Mouse (Mus musculus) embryonic fibroblast, embryonic 13.5 days (primary cell): Measurements from ENCODE around the gene Rspo1.

ENCODE experiments used
- CTCF ChIP-seq: IDR thresholded peaks from 2 replicates; pipeline ENCODE4 v1.5.1; 2011; ENCODE audit warnings: mild to moderate bottlenecking, control low read depth, low read length, moderate library complexity, borderline replicate concordance; ENCODE audit not compliant: insufficient read depth
- POLR2A ChIP-seq: IDR thresholded peaks from 2 replicates; pipeline ENCODE4 v1.6.1; 2011; ENCODE audit warnings: low read depth, mild to moderate bottlenecking, control low read depth, low read length, moderate library complexity

DNA sequence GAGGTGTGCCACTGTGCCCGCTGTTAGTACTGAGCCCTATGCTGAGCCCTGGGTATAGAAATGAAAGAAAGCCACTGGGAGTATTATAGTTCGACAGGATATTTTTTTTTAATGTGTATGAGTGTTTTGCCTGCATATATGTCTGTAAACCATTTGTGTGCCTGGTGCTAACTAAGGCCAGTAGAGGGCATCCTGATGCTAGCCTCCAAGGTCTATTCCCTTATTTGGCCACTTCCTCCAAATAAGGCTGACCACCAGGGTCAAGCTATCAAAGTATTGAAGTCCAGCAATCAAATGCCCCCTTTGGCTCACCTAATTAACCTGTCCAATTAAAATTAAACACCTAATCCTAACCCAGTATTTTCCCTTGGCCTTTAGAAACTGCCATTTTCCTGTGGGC, 41.3 kb upstream of the Rspo1 start:
- no peak; the same call in 1 of the 2 replicates for TF ChIP-seq CTCF
- TF ChIP-seq POLR2A, result no peak
